Mouse (Mus musculus) cortical plate, adult 2 months (tissue): ENCODE results near the gene Ift88.

Experiments used
- CTCF ChIP-seq: fragments of 200-500 bp; IDR thresholded peaks from 2 replicates; pipeline ENCODE4 v1.5.1; 2011; ENCODE audit warnings: mild to moderate bottlenecking, control low read depth, low read length; ENCODE audit not compliant: insufficient read depth; ENCODE audit errors: extremely low read depth
- POLR2A ChIP-seq: fragments of 200-500 bp; IDR thresholded peaks from 2 replicates; pipeline ENCODE4 v1.6.1; 2011; ENCODE audit warnings: mild to moderate bottlenecking, low read length, control low read depth; ENCODE audit not compliant: insufficient read depth; ENCODE audit errors: extremely low read depth

DNA sequence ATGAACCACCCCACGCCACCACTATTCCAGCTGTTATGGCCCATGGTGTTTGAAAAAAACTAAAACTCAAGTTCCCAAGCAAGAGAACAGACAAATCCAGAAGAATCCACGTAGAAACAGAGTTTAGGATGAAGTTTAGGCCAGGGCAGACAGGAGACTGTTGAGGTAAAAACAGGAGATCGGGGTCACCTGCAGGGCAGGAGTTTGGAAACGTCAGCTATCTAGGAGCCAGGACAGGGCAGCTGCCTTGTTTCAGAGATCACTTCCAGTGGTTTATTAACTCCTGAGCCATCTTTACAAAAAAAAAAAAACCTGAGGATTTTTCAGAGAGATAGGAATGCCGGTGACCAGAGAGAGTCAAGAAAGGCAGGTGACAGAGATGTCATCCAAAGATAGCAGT is 46.3 kb upstream of the Ift88 start:
- TF ChIP-seq CTCF (no peak), POLR2A (no peak)
